Mouse (Mus musculus) lung, postnatal 25 days (tissue): Measurements from ENCODE around the gene Exoc6b.
"Not testable (repeated sequence)": the region's sequence is repeated elsewhere in the genome, so short reads cannot be mapped to it uniquely, and the experiment has no call there.

Source experiments
- DNase-seq: peaks from one replicate; pipeline ENCODE4 v3.0.0; 2022; ENCODE audit warnings: low spot score

Exoc6b gene

GRCm38 (mm10) chr6:85069023-85069985 lies at the start of gene Exoc6b:
Gene Exoc6b, minus strand, starts transcription at chr6:85069513.
- peak; percentile 81 for DNase-seq

GRCm38 (mm10) chr6:85117545-85118511 lies 48.5 kb upstream of the Exoc6b start:
- DNase-seq, result peak; percentile 78

GRCm38 (mm10) chr6:85105033-85105615 lies 35.8 kb upstream of the Exoc6b start:
- DNase-seq, result no peak

DNA sequence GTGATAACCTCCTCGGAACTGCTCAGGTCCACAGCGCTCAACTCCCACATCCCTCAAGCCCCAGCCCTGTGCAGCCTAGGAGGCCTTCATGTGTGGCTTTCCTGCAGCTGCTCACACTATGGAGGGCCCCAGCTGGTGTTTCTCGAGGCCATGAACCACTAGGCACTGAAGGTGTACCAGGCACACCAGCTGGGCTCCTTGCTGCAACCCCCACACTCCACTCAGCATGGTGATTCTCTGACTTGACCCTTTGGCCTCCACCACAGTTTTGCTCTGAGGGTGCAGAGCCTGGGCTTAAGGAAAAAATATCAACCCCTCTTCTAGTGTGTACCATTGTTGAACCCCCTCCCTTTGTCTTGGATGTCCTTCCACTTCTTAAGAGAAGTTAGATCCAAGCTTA lies 34.0 kb upstream of the Exoc6b start:
- DNase-seq, result no peak

GRCm38 (mm10) chr6:85096441-85096840 lies 27.1 kb upstream of the Exoc6b start:
- DNase-seq, result no peak

- no peak for DNase-seq
Measured at GRCm38 (mm10) chr6:85087425-85087824, 18.1 kb upstream of the Exoc6b start.

GRCm38 (mm10) chr6:85086645-85087044 lies 17.3 kb upstream of the Exoc6b start:
- no peak for DNase-seq

DNA sequence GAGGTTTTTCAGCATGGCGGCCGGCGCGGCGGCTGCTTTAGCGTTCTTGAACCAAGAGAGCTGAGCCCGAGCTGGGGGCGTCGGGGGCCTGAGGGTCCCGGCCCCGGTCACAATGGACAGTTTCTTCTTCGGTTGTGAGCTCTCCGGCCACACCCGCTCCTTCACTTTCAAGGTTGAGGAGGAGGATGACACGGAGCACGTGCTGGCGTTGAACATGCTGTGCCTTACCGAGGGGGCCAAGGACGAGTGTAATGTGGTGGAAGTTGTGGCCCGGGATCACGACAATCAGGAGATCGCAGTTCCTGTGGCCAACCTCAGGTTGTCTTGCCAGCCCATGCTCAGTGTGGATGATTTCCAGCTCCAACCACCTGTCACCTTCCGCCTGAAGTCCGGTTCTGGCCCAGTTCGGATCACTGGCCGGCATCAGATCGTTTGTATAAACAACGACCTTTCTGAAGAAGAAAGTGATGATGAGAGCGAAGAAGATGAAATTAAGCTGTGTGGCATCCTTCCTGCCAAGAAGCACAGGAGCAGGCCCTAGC lies 6.9 kb upstream of the Exoc6b start:
- DNase-seq, result not testable (repeated sequence)

DNA sequence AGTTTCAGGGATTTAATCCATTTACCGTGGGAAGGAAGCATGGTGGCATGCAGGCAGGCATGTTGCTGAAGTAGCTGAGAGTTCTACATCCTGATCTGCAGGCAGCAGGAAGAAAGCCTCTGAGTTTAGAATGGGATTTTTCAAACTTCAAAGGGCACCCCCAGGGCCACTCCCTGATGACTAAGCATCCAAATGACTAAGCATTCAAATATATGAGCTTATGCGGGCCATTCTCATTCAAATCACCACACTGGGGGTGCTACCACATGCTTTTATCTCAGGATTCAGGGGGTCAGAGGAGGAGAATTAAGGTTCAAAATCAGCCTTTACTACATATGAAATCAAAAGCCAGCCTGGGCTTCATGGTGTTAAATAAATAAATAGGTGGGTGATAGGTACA lies 5.7 kb upstream of the Exoc6b start:
- no peak for DNase-seq

GRCm38 (mm10) chr6:85068322-85069022 lies 841 bp downstream of the Exoc6b start:
- DNase-seq, result peak; percentile 8

GRCm38 (mm10) chr6:85057641-85058040 lies 11.7 kb downstream of the Exoc6b start:
- DNase-seq, result no peak

DNA sequence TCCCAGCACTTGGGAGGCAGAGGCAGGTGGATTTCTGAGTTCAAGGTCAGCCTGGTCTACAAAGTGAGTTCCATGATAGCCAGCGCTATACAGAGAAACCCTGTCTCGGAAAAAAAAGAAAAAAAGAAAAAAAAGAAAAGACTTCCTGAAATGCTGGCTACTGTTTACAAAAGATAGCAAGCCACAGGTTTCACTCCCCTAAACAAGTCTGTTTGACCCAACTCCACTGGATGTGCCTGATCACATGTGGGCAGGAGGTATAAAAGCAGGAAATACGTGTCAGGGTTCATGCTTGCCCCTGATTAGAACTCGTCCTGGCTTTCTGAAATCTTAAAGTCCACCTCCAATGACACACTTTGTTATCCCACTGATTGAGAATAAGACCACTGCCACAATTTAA lies 18.2 kb downstream of the Exoc6b start:
- no peak for DNase-seq

- DNase-seq, result no peak
Measured at GRCm38 (mm10) chr6:85046531-85046930, 22.8 kb downstream of the Exoc6b start.

DNA sequence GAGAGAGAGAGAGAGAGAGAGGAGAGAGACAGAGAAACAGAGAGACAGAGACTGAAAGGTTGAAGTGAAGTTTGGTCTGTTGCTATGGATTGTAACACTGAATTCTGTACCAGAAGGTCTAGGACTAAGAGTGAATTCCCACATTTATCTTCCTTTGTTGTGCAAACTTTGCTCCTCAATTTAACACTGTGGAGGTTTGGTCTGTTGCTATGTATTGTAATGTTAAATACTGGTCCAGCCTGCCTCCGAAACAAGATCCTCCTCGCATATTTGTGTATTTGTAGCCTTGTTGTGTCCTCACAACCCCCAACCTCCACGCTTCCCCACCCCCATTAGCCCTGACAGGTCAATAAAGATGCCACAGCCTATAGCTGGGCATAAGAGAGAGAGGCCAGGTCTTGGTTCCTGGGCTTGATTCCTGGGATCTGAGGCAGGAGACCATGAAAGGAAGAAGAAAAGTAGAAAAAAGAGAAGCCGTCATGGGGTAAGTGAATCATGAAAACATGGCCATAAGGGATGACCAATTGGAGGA lies 24.6 kb downstream of the Exoc6b start:
- DNase-seq, result no peak

- DNase-seq, result peak; percentile 54
Measured at GRCm38 (mm10) chr6:85037677-85038076, 31.6 kb downstream of the Exoc6b start.

GRCm38 (mm10) chr6:85029671-85030070 lies 39.6 kb downstream of the Exoc6b start:
- DNase-seq, result peak; percentile 21

- DNase-seq, result no peak
Measured at GRCm38 (mm10) chr6:85024403-85024802, 44.9 kb downstream of the Exoc6b start.

- peak; percentile 12 for DNase-seq
Measured at GRCm38 (mm10) chr6:85017011-85017410, 52.3 kb downstream of the Exoc6b start.

DNA sequence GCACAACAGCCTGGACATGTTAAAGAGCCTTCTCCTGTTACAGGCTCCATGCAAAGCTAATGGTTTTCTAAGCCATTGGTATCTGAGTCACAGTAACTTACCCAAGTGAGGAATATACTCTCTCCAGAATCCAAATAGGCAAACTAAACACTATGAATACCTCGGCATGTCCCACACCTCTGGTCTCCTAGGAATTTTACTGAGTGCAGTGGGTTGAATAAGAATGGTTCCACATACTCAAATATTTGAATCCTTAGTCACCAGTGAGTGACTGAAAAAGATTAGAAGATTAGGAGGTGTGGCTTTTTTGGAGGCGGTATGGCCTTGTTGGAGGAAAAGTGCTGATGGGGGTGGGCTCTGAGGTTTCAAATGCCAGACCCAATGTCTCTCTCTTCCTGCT lies 55.4 kb downstream of the Exoc6b start:
- DNase-seq, result no peak

DNA sequence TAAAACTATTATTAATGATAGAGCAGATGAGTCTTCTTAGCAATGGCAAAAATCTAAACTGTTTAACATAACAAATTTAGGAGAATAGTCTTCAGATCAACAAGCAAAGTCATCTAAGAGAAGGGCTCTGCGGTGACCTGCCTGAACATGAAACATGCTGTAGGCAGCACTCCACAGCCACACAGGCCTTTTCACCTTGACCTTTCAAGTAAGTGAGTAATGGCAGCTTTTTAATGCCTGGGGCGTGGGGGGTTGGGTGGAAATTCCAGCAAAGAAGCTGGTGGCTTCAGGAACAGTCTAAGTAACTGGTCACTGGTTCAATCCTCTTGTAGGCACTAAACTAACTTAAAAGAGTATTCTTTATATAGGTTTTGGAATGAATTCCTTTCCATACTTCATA lies 58.9 kb downstream of the Exoc6b start:
- DNase-seq, result no peak

DNA sequence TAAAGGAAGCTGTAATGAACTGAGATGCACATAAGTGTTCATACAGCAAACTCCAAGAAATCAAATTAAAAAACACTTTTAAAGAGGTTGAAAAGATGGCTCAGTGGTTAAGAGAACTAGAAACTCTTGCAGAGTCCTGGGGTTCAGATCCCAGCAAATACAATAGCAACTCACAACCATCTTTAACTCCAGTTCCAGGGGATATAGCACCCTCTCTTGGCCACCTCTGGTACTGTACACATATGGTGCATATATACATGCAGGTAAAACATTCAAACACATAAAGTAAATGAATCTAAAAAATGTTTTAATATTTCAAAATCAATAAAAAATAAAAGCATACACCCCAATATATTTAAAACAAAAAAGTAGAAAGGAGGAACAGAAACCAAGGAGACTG lies 73.9 kb downstream of the Exoc6b start:
- no peak for DNase-seq
